Mouse (Mus musculus) G1E (cell line): Measurements from ENCODE around the gene Gm4952. TPM values are rescaled to one million over a fixed set of nuclear protein-coding genes. Genes with fewer than 3 reads are reported as not detected.

Source experiments
- ATAC-seq: 2 replicates; pipeline ENCODE4 v1.8.0; 2016; ENCODE audit warnings: mild to moderate bottlenecking; ENCODE audit not compliant: insufficient number of reproducible peaks, poor library complexity, low FRiP score, severe bottlenecking; ENCODE audit errors: extremely low read depth
- DNase-seq: peaks from one replicate; pipeline ENCODE4 v3.0.0; 2012; ENCODE audit warnings: low spot score
- H3K27me3 ChIP-seq: 2 replicates; pipeline ENCODE4 v1.6.1; 2012; ENCODE audit warnings: mild to moderate bottlenecking, low read length, inconsistent platforms; ENCODE audit not compliant: insufficient read depth
- H3K36me3 ChIP-seq: replicated peaks from 2 replicates; pipeline ENCODE3; 2012; ENCODE audit warnings: mild to moderate bottlenecking, inconsistent platforms
- H3K4me1 ChIP-seq: 2 replicates; pipeline ENCODE4 v1.6.1; 2012; ENCODE audit warnings: low read depth, low read length, inconsistent platforms, mixed read lengths; ENCODE audit not compliant: insufficient read depth
- H3K4me3 ChIP-seq: 2 replicates; pipeline ENCODE4 v1.5.1; 2012; ENCODE audit warnings: low read depth, mild to moderate bottlenecking, inconsistent platforms, low read length, moderate library complexity, mixed read lengths
- H3K9me3 ChIP-seq: replicated peaks from 2 replicates; pipeline ENCODE4 v1.6.1; 2012; ENCODE audit warnings: inconsistent platforms
- CTCF ChIP-seq: IDR thresholded peaks from 2 replicates; pipeline ENCODE4 v1.5.1; 2012; ENCODE audit warnings: low read depth, low read length, inconsistent platforms, mixed read lengths
- GATA1 ChIP-seq: IDR thresholded peaks from 2 replicates; pipeline ENCODE4 v1.6.1; 2012; ENCODE audit warnings: borderline replicate concordance, low read length, inconsistent platforms, mixed read lengths
- GATA2 ChIP-seq: IDR thresholded peaks from 2 replicates; pipeline ENCODE4 v1.6.1; 2012; ENCODE audit warnings: low read depth, low read length, inconsistent platforms, borderline replicate concordance
- POLR2AphosphoS5 ChIP-seq: IDR thresholded peaks from 2 replicates; pipeline ENCODE4 v1.6.1; 2012; ENCODE audit warnings: low read depth, low read length, inconsistent platforms; ENCODE audit not compliant: insufficient replicate concordance
- TAL1 ChIP-seq: conservative IDR thresholded peaks from 2 replicates; pipeline ENCODE4 v1.6.1; 2012; ENCODE audit warnings: low read depth, low read length, inconsistent platforms, mixed read lengths
- polyA plus RNA-seq: library from polyadenylated mRNA; stranded (reverse); fragments of >175 nt; gene quantifications from 2 replicates; pipeline ENCODE4 v1.2.3, GENCODE M21; 2012
- total RNA-seq, 2 experiments: library from RNA; stranded (forward) in 1 of 2; stranded (reverse) in 1 of 2; fragments of 200-1000 nt in 1 of 2; fragments of >200 nt in 1 of 2; fragmentation: Nextera tagmentation in 1 of 2; gene quantifications; 2 replicates each; pipeline ENCODE4 v1.2.3; 2014 to 2017

Gene Gm4952
- total and polyA plus RNA-seq, 3 experiments = 0.11 TPM; not detected in 2

DNA sequence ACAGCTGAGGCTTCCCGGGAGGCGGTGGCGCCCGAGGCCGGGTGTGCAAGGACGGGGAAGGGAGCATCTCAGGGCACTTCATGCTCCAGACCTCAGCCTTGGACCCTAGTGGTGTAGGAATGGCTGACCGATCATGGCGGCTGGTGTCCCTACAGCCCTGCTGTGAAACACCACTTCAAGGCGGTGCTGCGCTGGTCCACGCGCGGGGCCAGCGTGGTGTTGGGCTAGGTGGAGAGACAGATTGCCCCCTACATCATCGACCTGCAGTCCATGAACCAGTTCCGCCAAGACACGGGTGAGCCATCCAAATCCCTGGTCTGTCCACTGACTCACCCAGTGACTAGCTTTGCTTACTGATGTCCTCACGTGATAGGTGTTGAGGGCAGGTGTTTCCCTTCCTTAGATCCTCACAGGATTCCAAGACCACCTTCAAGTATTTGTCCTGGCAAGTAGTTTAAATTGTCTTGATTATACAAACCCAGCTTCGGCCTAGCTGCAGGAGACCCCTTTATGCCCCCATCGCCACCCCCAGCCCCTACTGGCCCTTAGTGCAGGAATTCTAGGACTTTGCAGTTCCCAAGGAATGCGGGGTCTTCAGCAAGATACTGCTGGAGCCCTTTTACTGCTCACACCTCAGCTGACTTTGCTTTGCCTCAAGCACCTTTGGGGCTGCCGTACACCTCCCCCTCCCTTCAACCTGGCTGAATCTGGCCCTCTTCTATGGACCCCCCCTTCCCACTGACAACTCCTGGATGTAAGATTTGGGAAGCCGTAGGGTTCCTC, 3.3 kb upstream of the Gm4952 start:
- ATAC-seq = no peak
- H3K4me1 ChIP-seq = peaks cover 6% of the 10 kb centered on the region; the same call in 1 of the 2 replicates
- H3K4me3 ChIP-seq = no peak overlapping the region
- H3K27me3 ChIP-seq = peaks cover 5% of the 10 kb centered on the region; the same call in 1 of the 2 replicates
- TF ChIP-seq POLR2AphosphoS5 (no peak), GATA2 (no peak), CTCF (no peak), TAL1 (no peak), GATA1 (no peak)
- H3K36me3 ChIP-seq = no peaks in the 10 kb centered on the region
- no peaks in the 10 kb centered on the region for H3K9me3 ChIP-seq
- no peak for DNase-seq

DNA sequence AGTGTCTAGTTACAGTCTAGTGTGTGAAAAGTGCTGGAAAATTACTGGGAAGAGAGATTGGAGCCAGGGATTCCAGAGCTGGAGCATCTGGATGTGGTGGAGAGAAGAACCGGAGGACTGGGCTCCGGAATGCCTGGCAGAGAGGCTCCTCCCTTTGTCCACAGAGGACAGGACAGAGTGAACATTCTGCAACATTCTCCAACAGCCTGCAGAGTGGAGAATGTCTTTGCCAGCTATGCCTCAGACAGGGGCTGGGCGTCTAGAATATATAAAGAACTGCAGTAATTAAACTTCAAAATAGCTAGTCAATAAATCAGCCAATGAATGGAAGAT, 2.7 kb upstream of the Gm4952 start:
- H3K36me3 ChIP-seq = no peaks in the 10 kb centered on the region
- TF ChIP-seq TAL1 = no peak
- no peak for TF ChIP-seq GATA2
- TF ChIP-seq POLR2AphosphoS5 = no peak
- H3K4me1 ChIP-seq = peaks cover 6% of the 10 kb centered on the region; the same call in 1 of the 2 replicates
- H3K4me3 ChIP-seq = no peak overlapping the region
- ATAC-seq (no peak), DNase-seq (no peak)
- H3K9me3 ChIP-seq = no peaks in the 10 kb centered on the region
- H3K27me3 ChIP-seq = peaks cover 5% of the 10 kb centered on the region; the same call in 1 of the 2 replicates

DNA sequence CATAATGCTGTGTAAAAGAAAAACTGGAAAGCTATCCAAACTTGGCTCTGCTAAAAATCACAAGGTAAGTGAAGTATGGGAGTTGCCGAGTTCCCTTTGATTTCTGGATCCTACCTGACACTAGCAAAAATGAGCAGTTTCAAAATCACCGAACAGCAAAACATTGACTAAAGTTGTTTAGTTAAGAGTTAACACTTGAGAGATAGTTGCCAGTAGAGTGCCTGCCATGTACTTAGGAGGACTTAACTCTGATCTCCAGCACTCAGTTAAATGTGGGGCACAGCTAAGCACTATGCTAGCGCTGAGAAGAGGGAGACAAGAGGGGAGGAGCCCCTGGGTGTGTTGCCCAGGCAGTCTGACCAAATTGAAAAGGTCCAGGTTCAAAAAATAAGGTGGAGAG, 1.1 kb upstream of the Gm4952 start:
- TF ChIP-seq GATA1 (no peak), TAL1 (no peak), POLR2AphosphoS5 (no peak)
- ATAC-seq (no peak), DNase-seq (no peak)
- Histone ChIP-seq H3K9me3 (no peaks in the 10 kb centered on the region), H3K4me3 (no peak overlapping the region), H3K36me3 (no peaks in the 10 kb centered on the region), H3K4me1 (peaks cover 6% of the 10 kb centered on the region; the same call in 1 of the 2 replicates), H3K27me3 (peaks cover 5% of the 10 kb centered on the region; the same call in 1 of the 2 replicates)

DNA sequence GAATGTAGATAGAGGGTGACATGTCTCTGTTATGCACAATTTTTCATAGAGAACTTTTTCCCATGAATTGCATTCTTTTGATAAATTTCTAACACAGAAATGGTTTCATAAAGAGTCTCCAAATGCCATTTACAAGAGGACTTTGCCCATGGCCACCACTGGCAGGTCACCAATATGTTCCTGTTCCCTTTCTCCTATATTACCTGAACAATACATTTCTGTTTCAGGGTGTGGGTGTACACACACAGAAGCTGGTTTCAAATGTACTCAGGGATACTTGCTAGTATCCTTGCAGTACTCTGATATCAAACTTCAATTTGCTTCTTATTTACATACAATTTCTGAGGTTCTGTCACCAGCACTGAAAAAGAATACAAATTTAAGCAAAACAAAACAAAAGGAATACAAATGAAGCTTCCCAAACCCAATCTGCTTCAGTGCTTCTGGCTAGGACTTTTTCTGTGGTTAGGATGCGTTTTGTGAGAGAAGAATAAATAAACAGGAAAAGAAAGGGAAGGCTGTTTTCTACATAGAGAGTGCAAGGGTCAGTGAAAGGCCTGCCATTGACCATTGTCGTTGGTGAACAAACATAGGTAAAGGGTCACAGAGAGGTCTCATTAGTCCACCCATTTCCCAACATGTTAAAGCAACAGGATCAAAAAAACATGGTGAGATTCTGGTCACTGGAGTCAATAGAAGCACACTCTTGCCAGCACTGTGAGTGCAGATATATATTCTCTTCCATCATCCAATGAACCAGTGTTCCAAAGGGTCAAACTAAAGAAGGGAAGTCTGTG, 1.1 kb downstream of the Gm4952 start:
- H3K9me3 ChIP-seq = no peaks in the 10 kb centered on the region
- H3K4me1 ChIP-seq = peaks cover 1% of the 10 kb centered on the region; the same call in 1 of the 2 replicates
- DNase-seq = no peak
- ATAC-seq = no peak
- TF ChIP-seq TAL1 (no peak), GATA2 (no peak), GATA1 (no peak), POLR2AphosphoS5 (no peak), CTCF (no peak)
- H3K4me3 ChIP-seq = no peak overlapping the region
- H3K36me3 ChIP-seq = no peaks in the 10 kb centered on the region
- H3K27me3 ChIP-seq = peaks cover 5% of the 10 kb centered on the region; the same call in 1 of the 2 replicates

DNA sequence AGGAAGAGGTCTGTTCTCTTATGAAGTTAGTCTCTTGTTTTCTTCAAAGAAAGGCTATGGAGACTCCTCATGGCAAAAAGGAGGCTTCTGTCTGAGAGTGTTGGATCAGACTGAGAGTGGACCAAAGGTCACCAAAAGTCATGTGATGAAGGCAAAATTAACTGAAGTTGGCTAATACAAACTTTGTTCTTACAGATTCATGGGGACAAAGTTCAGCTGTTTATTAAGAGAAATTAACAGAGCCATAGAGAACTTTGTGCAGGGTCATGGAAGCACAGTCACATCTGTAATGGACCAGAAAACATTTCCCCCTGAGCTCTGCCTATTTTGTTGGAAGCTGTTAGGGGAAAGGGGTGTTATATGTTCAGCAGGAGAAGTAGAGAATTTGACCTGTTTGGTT, 8.6 kb downstream of the Gm4952 start:
- Histone ChIP-seq H3K4me3 (no peak overlapping the region), H3K27me3 (no peaks in the 10 kb centered on the region), H3K9me3 (no peaks in the 10 kb centered on the region), H3K36me3 (no peaks in the 10 kb centered on the region), H3K4me1 (no peaks in the 10 kb centered on the region; the same call in 1 of the 2 replicates)
- DNase-seq (no peak), ATAC-seq (no peak)
- no peak for TF ChIP-seq GATA2
- TF ChIP-seq TAL1 = no peak
- no peak for TF ChIP-seq CTCF
- TF ChIP-seq POLR2AphosphoS5 = no peak
- no peak for TF ChIP-seq GATA1

DNA sequence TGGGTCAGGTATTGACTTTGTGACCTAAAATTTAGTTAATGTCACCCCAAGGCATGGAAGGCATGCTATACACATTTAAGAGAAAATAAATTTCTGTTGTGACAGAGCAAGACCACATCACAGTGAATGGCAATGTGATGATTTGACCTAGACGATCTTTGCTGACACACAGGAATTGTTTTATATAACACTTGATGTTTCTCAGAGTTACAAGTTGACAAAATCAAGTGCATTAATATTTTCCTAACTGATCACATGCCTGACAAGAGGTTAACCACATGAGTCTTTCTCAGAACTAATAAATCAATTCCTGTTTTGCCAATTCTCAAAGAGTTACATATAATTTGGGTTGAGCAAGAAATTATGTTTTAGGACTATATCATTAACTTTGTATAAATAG, 13.9 kb downstream of the Gm4952 start:
- no peaks in the 10 kb centered on the region for H3K27me3 ChIP-seq
- no peak for ATAC-seq
- no peaks in the 10 kb centered on the region for H3K36me3 ChIP-seq
- H3K9me3 ChIP-seq = no peaks in the 10 kb centered on the region
- H3K4me3 ChIP-seq = no peak overlapping the region
- no peak for DNase-seq
- H3K4me1 ChIP-seq = no peaks in the 10 kb centered on the region
- TF ChIP-seq CTCF = no peak
- TF ChIP-seq GATA1 = no peak
- TF ChIP-seq GATA2 = no peak
- TF ChIP-seq POLR2AphosphoS5 = no peak
- no peak for TF ChIP-seq TAL1
